Mouse (Mus musculus) cerebellum, adult 9-11 months (tissue): ENCODE results near the gene Ethe1.

Experiments used
- DNase-seq: peaks from one replicate; pipeline ENCODE4 v3.0.0; 2022

Ethe1 gene

GRCm38 (mm10) chr7:24587330-24588105 is at the start of gene Ethe1, which contains the start of gene Zfp575:
TSS of gene Ethe1 (plus strand) at chr7:24587543.
TSS of gene Zfp575 (minus strand) at chr7:24587641.
- DNase-seq: peak; percentile 49

- DNase-seq: peak; percentile 87
Observed at GRCm38 (mm10) chr7:24537591-24537990, 49.8 kb upstream of the Ethe1 start.

DNA sequence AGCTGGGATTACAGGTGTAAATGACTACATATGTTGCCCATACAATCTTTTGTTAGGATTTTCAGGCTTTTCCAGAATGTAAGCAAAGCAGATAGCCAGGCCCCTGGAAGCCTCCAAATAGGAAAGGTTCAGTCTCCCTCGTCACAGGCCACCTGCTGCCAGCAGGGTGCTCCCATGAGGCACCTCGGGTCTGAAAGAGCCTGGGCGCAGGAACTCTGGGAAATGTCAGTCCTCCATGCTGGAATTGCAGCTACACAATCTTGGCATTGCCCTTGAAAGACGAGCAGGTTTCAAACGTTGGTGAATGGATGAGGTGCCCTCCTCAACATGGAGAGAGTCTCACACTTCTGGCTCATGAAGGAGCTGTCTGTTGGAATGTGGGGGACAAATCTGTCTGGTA is 49.2 kb upstream of the Ethe1 start:
- no peak for DNase-seq

GRCm38 (mm10) chr7:24538701-24539100 is 48.6 kb upstream of the Ethe1 start:
- DNase-seq: no peak

DNA sequence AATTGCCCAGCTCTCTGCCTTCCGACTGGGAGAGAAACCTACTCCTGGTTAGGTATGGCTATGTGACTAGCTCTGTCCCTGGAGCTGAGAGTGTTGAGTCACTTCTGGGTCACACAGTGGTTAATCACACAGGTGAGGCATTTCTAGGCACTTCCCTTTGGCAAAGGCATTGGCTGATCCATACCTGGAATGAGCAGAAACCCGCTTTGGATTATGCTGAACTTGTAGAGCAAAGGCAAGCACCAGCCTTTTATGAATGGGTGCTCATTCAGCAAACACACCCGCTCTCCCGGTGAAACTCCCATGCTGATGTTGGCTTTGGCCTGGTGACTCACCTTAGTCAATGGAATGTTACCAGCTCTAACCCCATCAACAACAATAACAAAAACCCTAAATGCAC is 47.7 kb upstream of the Ethe1 start:
- no peak for DNase-seq

GRCm38 (mm10) chr7:24544506-24544905 is 42.8 kb upstream of the Ethe1 start:
- no peak for DNase-seq

- DNase-seq: peak; percentile 66
Observed at GRCm38 (mm10) chr7:24546068-24546614, 41.2 kb upstream of the Ethe1 start, which contains the start of the genes Pinlyp and Xrcc1. TSS of gene Pinlyp (minus strand) at chr7:24546118. TSS of gene Xrcc1 (plus strand) at chr7:24546289.

- DNase-seq: peak; percentile 100
Observed at GRCm38 (mm10) chr7:24546634-24547389, 40.5 kb upstream of the Ethe1 start.

DNA sequence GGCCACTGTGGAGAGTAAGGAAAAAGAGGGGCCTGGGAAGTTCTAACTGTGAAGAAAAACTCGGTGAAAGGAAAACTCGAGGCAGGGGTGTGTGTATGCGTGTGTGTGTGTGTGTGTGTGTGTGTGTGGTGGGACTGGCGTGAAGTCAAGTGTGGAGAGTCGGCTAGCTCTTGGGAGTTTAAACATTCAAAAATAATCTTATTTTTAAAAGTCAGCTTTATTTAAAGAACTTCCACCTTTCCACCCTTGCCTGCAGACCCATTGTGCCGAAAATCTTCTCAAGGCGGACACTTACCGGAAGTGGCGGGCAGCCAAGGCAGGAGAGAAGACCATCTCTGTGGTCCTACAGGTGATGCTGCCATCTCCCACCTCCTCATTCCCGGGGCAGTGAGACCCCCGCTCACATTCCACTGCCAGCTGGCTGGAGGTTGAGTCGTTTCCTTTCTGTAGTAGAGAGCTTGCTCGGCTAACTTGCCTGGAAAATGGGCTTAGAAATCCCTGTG is 39.8 kb upstream of the Ethe1 start:
- DNase-seq: peak; percentile 69

- no peak for DNase-seq
Observed at GRCm38 (mm10) chr7:24551985-24552759, 35.2 kb upstream of the Ethe1 start.

DNA sequence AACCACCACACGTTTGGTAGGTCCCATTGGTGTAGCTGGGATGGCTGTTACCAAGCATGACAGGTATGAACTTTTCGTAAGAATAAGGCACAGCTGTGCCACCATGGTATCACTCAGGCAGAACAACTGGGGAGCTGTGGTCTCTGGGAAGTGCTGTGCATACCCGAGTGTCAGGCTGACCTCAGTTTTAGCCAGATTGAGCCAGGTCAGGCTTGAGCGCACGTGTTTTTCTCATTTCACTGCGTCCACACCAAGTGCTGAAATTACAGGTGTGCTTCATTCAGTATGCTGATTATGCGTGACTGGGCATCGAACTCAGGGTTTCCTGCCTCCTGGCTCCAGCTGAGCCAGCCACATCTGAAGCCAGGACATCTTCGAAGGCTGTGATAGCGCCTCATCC is 31.6 kb upstream of the Ethe1 start:
- DNase-seq: no peak

GRCm38 (mm10) chr7:24561450-24561849 is 25.9 kb upstream of the Ethe1 start:
- no peak for DNase-seq

DNA sequence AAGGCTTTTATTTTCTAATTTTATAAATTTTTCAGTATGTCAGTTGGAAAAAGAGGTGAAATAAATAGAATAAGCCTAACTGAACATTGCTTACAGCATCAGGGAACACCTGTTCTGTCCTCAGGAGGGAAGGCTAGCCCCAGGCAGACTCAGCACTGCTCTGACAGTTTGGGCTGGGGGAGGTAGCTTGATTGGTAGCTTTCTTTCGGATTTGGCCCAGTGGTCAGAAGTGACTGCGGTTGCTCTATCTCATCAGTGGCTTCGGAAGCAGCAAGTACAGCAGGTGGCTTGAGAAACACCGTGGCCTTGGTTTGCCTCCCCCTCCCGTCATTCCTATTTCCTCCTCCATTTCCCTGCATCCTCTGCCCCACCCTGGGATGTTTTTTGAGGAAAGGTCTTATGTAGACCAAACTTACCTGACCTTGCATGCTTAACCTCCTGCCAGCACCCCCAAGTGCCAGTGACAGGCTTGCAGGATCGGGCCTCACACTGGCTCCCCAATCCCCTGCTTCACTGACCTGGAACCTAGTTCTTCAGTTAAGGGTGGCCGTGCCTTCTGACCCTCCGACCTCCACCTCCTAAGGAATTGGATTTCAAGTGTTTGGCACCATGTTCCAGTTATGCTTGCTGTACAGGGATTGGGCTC is 24.0 kb upstream of the Ethe1 start:
- DNase-seq: no peak

DNA sequence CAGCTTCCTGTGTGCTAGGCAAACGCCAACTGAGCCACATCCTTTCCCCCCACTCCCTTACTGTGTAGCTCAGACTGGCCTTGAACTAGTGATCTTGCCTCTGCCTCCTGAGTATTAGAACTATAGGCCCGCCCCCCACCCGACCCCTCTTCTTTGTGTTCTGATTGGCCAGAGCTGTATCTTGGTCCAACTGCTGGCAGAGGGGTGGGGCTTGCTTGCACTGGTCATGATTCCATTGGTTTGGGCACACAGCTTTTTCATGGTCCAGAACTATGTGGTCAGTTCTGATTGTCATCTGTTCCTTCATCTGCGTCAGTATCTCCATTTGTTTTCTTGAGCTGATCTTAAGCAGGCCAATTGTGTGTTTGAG is 23.5 kb upstream of the Ethe1 start:
- DNase-seq: no peak

GRCm38 (mm10) chr7:24564607-24565265 is 22.6 kb upstream of the Ethe1 start:
- peak; percentile 63 for DNase-seq

GRCm38 (mm10) chr7:24565627-24566026 is 21.7 kb upstream of the Ethe1 start:
- DNase-seq: no peak

DNA sequence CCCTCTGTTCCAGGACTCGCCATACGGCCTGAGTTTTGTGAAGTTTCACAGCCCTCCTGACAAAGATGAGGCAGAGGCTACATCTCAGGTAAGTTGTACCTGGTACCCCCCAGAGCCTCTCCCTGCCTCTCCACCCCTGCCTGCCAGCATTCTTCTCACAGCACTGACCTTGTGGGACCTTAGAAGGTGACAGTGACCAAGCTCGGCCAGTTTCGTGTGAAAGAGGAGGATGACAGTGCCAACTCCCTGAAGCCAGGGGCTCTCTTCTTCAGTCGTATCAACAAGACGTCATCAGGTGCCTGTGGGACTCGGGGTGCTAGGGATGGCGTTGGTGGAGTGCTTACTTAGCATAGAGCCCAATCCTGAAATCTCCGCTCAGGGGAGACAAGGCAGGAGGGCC is 21.1 kb upstream of the Ethe1 start:
- no peak for DNase-seq

DNA sequence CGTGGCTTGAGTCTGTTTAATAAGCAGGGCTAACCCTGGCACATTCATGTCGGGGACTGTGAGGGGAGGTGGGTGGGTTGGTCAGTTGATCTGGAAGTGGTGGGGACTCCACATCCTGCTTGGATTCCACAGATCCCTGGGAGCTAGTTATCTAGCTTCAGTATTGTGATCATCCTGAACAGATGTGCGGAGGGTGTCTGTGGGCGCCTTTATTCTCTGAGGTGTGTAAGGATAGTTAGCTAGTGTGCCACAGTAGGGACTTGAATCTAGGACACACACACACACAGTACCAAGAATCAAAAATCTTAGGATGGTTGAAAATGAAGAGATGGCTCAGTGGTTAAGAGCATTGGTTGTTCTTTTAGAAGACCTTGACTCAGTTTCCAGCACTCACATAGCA is 18.8 kb upstream of the Ethe1 start:
- DNase-seq: no peak

DNA sequence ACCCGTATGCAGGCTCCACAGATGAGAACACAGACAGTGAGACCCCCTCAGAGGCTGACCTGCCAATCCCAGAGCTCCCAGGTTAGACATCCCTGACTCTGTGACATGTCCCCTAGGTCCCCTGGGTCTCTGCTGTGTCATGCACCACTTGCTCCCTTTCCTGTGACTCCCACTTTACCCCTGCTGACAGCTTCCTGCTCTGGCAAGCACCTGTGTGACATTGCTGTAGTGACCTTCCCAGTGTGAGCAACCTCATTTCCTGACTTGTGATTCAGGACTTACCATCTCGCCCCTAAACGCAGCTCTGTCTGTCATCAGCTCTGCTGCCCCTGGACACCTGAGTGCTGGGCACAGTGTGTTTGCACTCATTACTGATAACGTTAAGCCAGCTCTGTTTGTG is 16.3 kb upstream of the Ethe1 start:
- no peak for DNase-seq

- no peak for DNase-seq
Observed at GRCm38 (mm10) chr7:24572455-24572854, 14.9 kb upstream of the Ethe1 start.

DNA sequence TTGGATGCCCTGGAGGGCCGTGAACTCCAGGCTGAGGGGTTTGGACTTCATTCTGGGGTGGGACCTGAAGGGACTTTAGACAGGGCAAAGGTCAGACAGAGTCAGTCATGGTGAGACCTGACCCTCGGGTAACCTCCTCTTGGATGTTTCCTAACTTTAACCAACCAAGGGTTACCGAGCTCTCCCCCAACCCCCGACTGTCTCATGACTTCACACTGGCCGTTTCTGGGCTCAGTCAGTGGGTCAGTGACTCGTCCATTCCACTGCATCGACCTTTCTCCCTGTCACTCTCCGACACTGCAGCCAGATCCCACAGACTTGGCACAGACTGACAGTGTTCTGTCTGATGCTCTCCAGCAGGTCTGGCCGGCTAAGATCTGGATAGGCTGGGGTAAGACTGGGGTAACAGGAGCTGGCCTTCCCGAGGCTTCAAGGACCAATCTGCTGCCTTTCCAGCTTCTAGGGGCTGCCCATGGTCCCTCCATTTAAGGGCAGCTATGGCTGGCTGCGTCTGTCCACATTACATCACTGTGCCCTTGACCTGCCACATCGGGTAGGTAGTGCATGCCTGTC is 13.0 kb upstream of the Ethe1 start:
- no peak for DNase-seq
